Mouse (Mus musculus): ENCODE measurements around the gene Armc9.

DNA sequence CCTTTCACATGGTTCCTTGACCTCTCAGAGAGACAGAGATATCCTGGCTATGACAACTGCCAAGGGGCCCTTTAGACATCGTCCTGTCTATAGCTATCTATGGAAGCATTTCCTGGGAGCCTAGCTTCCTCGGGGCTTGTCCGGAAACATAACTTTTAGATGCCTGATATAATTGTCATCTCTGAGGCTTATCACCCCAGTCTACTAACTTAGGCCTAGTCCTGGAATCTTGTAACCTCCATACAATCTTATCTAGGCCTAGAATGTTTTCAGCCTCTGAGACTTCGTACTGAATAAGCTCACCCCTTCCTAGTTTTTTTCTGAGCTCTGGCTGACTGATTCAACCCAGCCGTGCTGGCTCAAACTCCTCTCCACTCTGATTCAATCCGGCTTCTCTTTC is 88.9 kb downstream of the Armc9 start:
- no peak for TF ChIP-seq CTCF (IDR thresholded peaks at IDR 0.05; ENCODE audit: low read depth)
- no peak for TF ChIP-seq EP300 (IDR thresholded peaks at IDR 0.05; ENCODE audit: low read depth)
